Mouse (Mus musculus) forebrain, embryonic 13.5 days (tissue): ENCODE data around the gene Rack1. TPM values are rescaled to one million over a fixed set of nuclear protein-coding genes. Genes with fewer than 3 reads are reported as not detected.
"Not testable (repeated sequence)": the region's sequence is repeated elsewhere in the genome, so short reads cannot be mapped to it uniquely, and the experiment has no call there.

Experiments used
- ATAC-seq: fragments of 200-750 bp; cut with Nextera tagmentation; 2 replicates; pipeline ENCODE4 v1.8.0; 2017
- H3K27ac ChIP-seq: fragments of 300-500 bp; sonication (generic); 2 replicates; pipeline ENCODE4 v1.5.1; 2015; ENCODE audit warnings: inconsistent platforms, mild to moderate bottlenecking, moderate library complexity
- H3K27me3 ChIP-seq: fragments of 300-500 bp; sonication (generic); 2 replicates; pipeline ENCODE4 v1.6.1; 2015; ENCODE audit warnings: mild to moderate bottlenecking, inconsistent platforms
- H3K36me3 ChIP-seq: fragments of 300-500 bp; sonication (generic); 2 replicates; pipeline ENCODE4 v1.6.1; 2015; ENCODE audit warnings: mild to moderate bottlenecking, inconsistent platforms; ENCODE audit not compliant: poor library complexity, severe bottlenecking
- H3K4me1 ChIP-seq: fragments of 300-500 bp; sonication (generic); 2 replicates; pipeline ENCODE4 v1.6.1; 2015; ENCODE audit warnings: inconsistent platforms
- H3K4me2 ChIP-seq: fragments of 300-500 bp; sonication (generic); 2 replicates; pipeline ENCODE4 v1.6.1; 2015; ENCODE audit warnings: inconsistent platforms, mild to moderate bottlenecking, moderate library complexity
- H3K4me3 ChIP-seq: fragments of 300-500 bp; sonication (generic); 2 replicates; pipeline ENCODE4 v1.5.1; 2015; ENCODE audit warnings: mild to moderate bottlenecking, inconsistent platforms
- H3K9ac ChIP-seq: fragments of 300-500 bp; sonication (generic); 2 replicates; pipeline ENCODE4 v1.6.1; 2015; ENCODE audit warnings: mild to moderate bottlenecking, inconsistent platforms
- H3K9me3 ChIP-seq: fragments of 300-500 bp; sonication (generic); replicated peaks from 2 replicates; pipeline ENCODE4 v1.6.1; 2016; ENCODE audit warnings: inconsistent platforms
- WGBS: fragments of 180-500 bp; shearing (Covaris S2); methylation state at CpG from one replicate; pipeline ENCODE4 v1.1.7; 2015; 5-methylcytosine and 5-hydroxymethylcytosine counted together
- polyA plus RNA-seq: library from polyadenylated mRNA; unstranded; fragments of >200 nt; fragmentation: Nextera tagmentation; extraction: Ambion mirVana; gene quantifications from 2 replicates; pipeline ENCODE4 v1.2.1, GENCODE M21; 2015

Rack1 gene
- polyA plus RNA-seq, 1 experiment from 2014 or later = 585 TPM

GRCm38 (mm10) chr11:48837310-48838180 lies 37.4 kb downstream of the Rack1 start:
- Histone ChIP-seq H3K9me3 (no peaks in the 10 kb centered on the region), H3K4me2 (peak overlapping the region; percentile 84), H3K4me3 (peak overlapping the region; percentile 88), H3K27me3 (peaks cover 14% of the 10 kb centered on the region; the same call in 1 of the 2 replicates), H3K4me1 (peaks cover 12% of the 10 kb centered on the region), H3K36me3 (no peaks in the 10 kb centered on the region), H3K9ac (peak overlapping the region; percentile 77), H3K27ac (peak overlapping the region; percentile 54; the same call in 1 of the 2 replicates)
- peak; percentile 30 for ATAC-seq
- WGBS = under 1% methylated on average over 69 of the region's 77 CpGs

GRCm38 (mm10) chr11:48838181-48838797 lies 38.2 kb downstream of the Rack1 start:
- Histone ChIP-seq H3K27ac (0 out of 2 replicates have a peak overlapping the region, but pooled peaks have one; percentile 54), H3K27me3 (peaks cover 14% of the 10 kb centered on the region; the same call in 1 of the 2 replicates), H3K4me1 (peaks cover 12% of the 10 kb centered on the region), H3K36me3 (no peaks in the 10 kb centered on the region), H3K9me3 (no peaks in the 10 kb centered on the region), H3K4me2 (peak overlapping the region; percentile 84), H3K4me3 (peak overlapping the region; percentile 88), H3K9ac (peak overlapping the region; percentile 77)
- 3% methylated on average over 16 of the region's 16 CpGs for WGBS
- ATAC-seq = peak; percentile 16

- peak overlapping the region; percentile 88 for H3K4me3 ChIP-seq
- H3K27ac ChIP-seq = no peak overlapping the region
- H3K36me3 ChIP-seq = no peaks in the 10 kb centered on the region
- H3K27me3 ChIP-seq = peaks cover 14% of the 10 kb centered on the region; the same call in 1 of the 2 replicates
- 63% methylated on average over 10 of the region's 10 CpGs for WGBS
- no peaks in the 10 kb centered on the region for H3K9me3 ChIP-seq
- H3K9ac ChIP-seq = no peak overlapping the region
- peaks cover 12% of the 10 kb centered on the region for H3K4me1 ChIP-seq
- no peak for ATAC-seq
- peak overlapping the region; percentile 84 for H3K4me2 ChIP-seq
These were observed 38.9 kb downstream of the Rack1 start for GRCm38 (mm10) chr11:48838879-48839680.

- Histone ChIP-seq H3K36me3 (no peaks in the 10 kb centered on the region), H3K4me1 (peaks cover 12% of the 10 kb centered on the region), H3K4me2 (no peak overlapping the region), H3K9me3 (no peaks in the 10 kb centered on the region), H3K4me3 (no peak overlapping the region), H3K27ac (no peak overlapping the region), H3K27me3 (peaks cover 9% of the 10 kb centered on the region; the same call in 1 of the 2 replicates), H3K9ac (no peak overlapping the region)
- no peak for ATAC-seq
These were observed 40.7 kb downstream of the Rack1 start for GRCm38 (mm10) chr11:48840805-48841204.

- Histone ChIP-seq H3K36me3 (no peaks in the 10 kb centered on the region), H3K27me3 (peaks cover 5% of the 10 kb centered on the region; the same call in 1 of the 2 replicates), H3K9me3 (no peaks in the 10 kb centered on the region), H3K27ac (no peak overlapping the region), H3K4me2 (no peak overlapping the region), H3K9ac (no peak overlapping the region), H3K4me1 (peaks cover 12% of the 10 kb centered on the region), H3K4me3 (no peak overlapping the region)
- 86% methylated on average over 5 of the region's 5 CpGs for WGBS
- ATAC-seq = no peak
These were observed 41.1 kb downstream of the Rack1 start for GRCm38 (mm10) chr11:48841213-48841612.

- 86% methylated on average over 4 of the region's 4 CpGs for WGBS
- Histone ChIP-seq H3K4me2 (no peak overlapping the region), H3K4me1 (peaks cover 7% of the 10 kb centered on the region), H3K4me3 (no peak overlapping the region), H3K9ac (no peak overlapping the region), H3K9me3 (no peaks in the 10 kb centered on the region), H3K27me3 (no peaks in the 10 kb centered on the region; the same call in 1 of the 2 replicates), H3K36me3 (no peaks in the 10 kb centered on the region), H3K27ac (no peak overlapping the region)
- no peak for ATAC-seq
These were observed 42.3 kb downstream of the Rack1 start for GRCm38 (mm10) chr11:48842378-48842792.

GRCm38 (mm10) chr11:48843202-48843601 lies 43.1 kb downstream of the Rack1 start:
- ATAC-seq = no peak
- H3K27ac ChIP-seq = no peak overlapping the region
- no peak overlapping the region for H3K4me3 ChIP-seq
- no peak overlapping the region for H3K9ac ChIP-seq
- whole genome bisulfite sequencing = 84% methylated on average over 11 of the region's 11 CpGs
- H3K4me1 ChIP-seq = peaks cover 6% of the 10 kb centered on the region
- H3K27me3 ChIP-seq = no peaks in the 10 kb centered on the region; the same call in 1 of the 2 replicates
- no peak overlapping the region for H3K4me2 ChIP-seq
- H3K36me3 ChIP-seq = no peaks in the 10 kb centered on the region
- no peaks in the 10 kb centered on the region for H3K9me3 ChIP-seq

- no peak overlapping the region for H3K9ac ChIP-seq
- no peak overlapping the region for H3K4me2 ChIP-seq
- H3K9me3 ChIP-seq = no peaks in the 10 kb centered on the region
- H3K4me3 ChIP-seq = no peak overlapping the region
- no peaks in the 10 kb centered on the region for H3K36me3 ChIP-seq
- 62% methylated on average over 6 of the region's 6 CpGs for WGBS
- no peak for ATAC-seq
- H3K4me1 ChIP-seq = no peaks in the 10 kb centered on the region
- no peak overlapping the region for H3K27ac ChIP-seq
- peaks cover 3% of the 10 kb centered on the region for H3K27me3 ChIP-seq
These were observed 44.2 kb downstream of the Rack1 start for GRCm38 (mm10) chr11:48844309-48844708.

GRCm38 (mm10) chr11:48845244-48845815 lies 45.2 kb downstream of the Rack1 start:
- Histone ChIP-seq H3K4me3 (no peak overlapping the region), H3K4me1 (no peaks in the 10 kb centered on the region), H3K27ac (no peak overlapping the region), H3K9me3 (no peaks in the 10 kb centered on the region), H3K4me2 (no peak overlapping the region), H3K9ac (no peak overlapping the region), H3K27me3 (peaks cover 10% of the 10 kb centered on the region), H3K36me3 (no peaks in the 10 kb centered on the region)
- no peak for ATAC-seq
- 42% methylated on average over 13 of the region's 13 CpGs for WGBS

- H3K4me1 ChIP-seq, H3K4me3 ChIP-seq, H3K36me3 ChIP-seq, ATAC-seq, H3K9me3 ChIP-seq, H3K27ac ChIP-seq, H3K9ac ChIP-seq, H3K4me2 ChIP-seq: not testable (repeated sequence)
- 78% methylated on average over 2 of the region's 2 CpGs for WGBS
- H3K27me3 ChIP-seq = peaks cover 10% of the 10 kb centered on the region
These were observed 46.2 kb downstream of the Rack1 start for GRCm38 (mm10) chr11:48846362-48846761.

GRCm38 (mm10) chr11:48846881-48847280 lies 46.7 kb downstream of the Rack1 start:
- Histone ChIP-seq H3K4me1 (no peaks in the 10 kb centered on the region), H3K4me3 (no peak overlapping the region), H3K27ac (no peak overlapping the region), H3K27me3 (peaks cover 10% of the 10 kb centered on the region), H3K9ac (no peak overlapping the region), H3K9me3 (no peaks in the 10 kb centered on the region), H3K4me2 (no peak overlapping the region), H3K36me3 (no peaks in the 10 kb centered on the region)
- no peak for ATAC-seq
- 66% methylated on average over 5 of the region's 5 CpGs for WGBS
